Mouse (Mus musculus): ENCODE data around the gene Gemin5.
"Not testable (repeated sequence)": the region's sequence is repeated elsewhere in the genome, so short reads cannot be mapped to it uniquely, and the experiment has no call there.

The Gemin5 gene

DNA sequence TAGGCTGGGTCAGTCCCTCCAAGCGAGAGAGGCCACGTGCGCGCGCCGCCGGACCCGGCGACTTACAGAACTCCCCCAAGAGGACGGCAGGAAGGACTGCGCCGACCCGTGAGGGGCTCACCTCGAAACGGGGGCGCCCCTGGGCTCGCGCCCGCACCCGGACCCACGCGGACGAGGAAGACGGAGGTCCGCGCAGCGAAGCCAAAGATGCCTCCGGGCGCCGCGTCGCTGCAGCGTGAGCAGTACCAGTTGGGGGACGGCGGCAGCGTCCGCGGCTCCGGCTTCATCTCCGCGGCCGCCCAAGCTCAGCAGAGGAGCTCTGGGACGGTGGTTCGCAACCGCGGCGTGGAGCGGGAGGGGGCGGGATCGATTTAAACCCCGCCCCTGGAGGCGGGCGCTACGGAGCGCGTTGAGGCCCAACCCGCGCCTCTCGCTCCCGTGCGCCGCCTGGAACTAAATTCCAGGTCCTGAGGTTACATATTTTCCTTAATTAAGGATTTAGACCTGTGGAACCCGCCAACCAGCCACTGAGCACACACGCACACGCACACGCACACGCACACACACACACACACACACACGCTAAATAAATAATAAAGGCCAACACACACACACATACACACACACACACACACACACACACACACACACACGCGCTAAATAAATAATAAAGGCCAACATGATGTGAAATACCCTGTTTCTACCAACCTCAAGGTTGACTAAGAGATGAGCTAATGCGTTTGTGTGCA is at the start of gene Gemin5:
Gene Gemin5 (minus strand): TSS at position 373 of the 749 bp plus-strand sequence.
- DNase-seq (ENCODE audit: low read depth, low spot score) = peak; percentile 76

DNA sequence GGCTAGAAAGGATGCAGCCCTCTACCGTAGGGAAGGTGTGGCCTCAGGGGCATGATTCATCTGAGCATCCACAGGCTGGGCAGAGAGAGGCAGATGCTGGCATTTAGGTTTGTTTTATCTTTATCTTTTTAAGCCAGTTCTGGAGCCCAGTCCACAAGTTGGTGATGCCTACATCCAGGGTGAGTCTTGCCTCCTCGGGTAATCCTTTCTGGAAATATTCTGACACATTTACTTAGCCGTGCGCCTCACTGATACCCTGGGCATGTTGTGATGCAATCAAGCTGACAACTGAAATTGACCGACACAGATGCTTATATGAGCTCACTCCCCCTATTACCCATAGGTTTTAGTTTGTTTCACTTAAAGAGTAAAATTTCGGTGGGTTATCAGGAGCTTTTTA is 48.5 kb upstream of the Gemin5 start:
- peak; percentile 84 for DNase-seq (ENCODE audit: low read depth, low spot score)

DNA sequence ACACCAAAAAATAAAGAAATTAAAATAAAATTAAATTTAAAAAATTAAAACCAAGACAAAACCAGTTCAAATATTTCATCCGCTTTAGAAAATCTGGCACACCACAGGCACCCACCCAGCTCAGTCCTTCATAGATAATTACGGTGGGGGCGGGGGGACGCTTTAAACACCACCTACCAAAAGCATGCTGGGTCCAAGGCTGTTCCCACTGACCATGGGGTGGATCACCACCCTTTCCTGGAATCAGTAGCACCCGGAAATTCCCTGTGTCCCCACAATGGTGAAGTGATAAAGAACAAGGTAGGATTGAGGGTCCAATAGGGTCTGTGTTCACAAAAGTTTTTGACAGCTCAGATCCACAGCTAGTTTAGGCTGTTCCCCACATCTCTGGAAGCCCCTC is 47.5 kb upstream of the Gemin5 start:
- DNase-seq (ENCODE audit: low read depth, low spot score) = peak; percentile 56

DNA sequence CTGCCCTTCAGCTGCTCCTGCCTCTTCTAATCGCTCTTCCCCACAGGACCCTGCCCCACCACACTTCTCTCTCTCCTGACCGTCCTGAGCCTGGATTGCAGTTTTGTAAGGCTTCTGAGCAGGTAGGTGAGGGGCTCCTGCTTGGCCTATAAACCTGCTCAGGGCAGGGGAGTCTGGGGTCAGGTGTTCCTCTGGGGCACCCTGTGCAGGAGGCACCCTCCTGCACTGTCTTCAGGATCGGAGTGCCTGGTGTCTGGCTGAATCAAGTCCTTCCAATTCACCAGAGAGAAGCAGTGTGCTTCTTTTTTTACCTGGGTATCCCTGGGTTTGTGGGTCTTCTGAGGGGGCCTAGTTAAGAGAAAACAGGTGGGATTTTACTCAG is 46.7 kb upstream of the Gemin5 start:
- DNase-seq (ENCODE audit: low read depth, low spot score) = not testable (repeated sequence)

DNA sequence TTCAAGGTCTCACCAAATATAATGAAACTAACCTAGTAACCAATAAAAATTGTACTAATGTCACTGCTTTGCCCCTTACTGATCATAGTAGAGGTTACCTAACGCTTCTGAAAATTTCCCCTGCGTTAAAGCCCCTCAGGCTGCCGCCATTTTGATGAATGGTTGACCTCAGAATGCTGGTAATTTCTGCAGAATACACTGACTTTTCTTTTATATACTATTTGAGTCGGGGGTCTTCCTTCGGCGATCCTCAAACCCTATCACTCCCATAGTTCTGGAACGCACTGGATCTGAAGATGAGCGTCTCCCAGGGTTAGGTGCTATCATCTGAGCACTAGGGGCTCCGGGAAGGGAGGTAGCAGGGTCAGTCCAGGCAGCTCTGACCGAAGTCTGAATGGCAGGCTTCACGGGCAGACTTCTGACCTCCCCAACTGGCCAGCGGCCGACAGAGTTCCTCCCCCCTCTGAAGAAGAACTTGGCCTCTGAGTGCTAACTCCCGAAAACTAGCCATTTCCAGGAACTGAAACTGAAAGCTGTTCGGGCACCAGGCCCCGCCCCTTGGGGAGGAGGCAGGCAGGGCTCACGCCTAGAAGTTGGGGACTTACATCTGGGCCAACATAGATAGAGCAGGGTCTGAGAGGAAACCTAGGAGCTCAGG is 46.2 kb upstream of the Gemin5 start:
- peak; percentile 93 for DNase-seq (ENCODE audit: low read depth, low spot score)

DNA sequence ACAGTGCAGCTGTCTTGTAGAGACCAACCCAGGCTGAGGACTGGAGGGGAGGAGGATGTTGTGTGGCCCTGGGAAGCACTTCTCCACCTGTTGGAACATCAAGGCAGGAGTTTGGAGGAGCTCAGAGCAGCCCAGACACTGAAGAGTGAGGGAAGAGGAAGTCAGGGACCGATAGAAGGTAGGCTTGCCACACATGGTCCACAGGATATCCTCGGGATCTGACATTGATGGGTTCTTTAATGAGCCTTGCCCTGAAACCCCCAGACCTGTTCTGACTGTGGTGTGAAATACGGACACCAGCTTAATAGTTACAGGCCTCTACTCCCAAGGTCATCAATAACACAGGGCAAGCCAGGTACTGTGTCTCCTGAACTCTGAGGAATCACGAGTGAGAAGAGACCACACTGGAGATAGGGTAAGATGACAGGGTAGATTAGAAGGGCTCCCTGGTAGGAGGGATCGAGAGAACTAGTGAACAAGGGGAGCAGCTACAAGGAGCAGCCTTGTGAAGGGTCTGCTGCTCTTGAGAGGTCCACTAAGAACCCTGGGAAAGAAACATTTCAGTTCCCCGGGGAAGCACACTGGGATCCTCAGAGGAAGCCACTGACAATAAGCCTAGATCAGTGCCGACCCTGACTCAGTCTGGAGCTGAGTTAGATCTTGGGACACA is 45.5 kb upstream of the Gemin5 start:
- no peak for DNase-seq (ENCODE audit: low read depth, low spot score)

DNA sequence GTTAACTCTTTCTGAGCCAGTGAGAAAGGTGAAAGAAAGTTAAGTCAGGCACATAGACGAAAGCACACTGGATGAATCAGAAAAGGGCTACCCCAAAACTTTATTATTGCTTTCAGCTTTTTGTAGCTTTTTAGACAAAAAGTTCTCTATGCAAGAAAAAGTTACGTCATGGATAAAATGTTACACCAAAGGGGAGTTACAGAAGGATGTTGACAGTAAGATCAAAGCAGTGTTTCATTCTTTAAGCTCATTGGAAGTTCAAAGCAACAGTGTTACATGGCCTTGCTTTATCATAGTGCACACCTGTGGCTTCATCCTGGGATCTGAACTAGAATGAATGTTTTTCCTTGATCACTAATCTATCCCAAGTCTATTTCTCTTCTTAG is 43.3 kb upstream of the Gemin5 start:
- DNase-seq (ENCODE audit: low read depth, low spot score) = no peak

DNA sequence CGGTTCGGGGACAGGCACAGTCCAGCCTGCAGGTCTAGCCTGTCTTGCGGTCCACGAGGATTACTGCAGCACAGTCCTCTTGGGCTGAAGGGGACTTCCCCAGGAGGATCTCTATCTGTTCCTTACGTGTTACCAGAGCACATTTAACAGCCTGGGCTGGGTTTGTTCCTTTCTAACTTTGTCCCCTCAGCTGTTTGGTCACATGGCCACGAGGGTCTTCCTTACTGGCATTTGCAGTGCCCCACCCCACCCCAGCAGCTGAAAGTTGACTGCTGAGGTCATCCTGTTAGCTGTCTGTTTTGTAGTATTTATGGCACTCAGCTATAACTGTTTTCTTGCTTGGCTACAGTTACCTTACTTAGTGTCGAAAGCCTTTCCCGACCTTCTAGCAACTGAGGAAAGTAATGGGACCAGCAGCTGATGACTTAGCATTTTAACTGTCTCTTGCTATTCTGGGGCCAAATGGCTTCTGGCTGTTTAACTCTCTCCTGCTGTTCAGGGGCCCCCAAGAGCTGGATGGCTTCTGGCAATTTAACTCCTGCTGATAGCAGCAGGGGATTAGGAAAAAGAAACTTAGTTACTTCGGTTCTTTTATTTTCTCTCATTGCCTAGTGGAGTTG is 42.8 kb upstream of the Gemin5 start:
- DNase-seq (ENCODE audit: low read depth, low spot score) = no peak

DNA sequence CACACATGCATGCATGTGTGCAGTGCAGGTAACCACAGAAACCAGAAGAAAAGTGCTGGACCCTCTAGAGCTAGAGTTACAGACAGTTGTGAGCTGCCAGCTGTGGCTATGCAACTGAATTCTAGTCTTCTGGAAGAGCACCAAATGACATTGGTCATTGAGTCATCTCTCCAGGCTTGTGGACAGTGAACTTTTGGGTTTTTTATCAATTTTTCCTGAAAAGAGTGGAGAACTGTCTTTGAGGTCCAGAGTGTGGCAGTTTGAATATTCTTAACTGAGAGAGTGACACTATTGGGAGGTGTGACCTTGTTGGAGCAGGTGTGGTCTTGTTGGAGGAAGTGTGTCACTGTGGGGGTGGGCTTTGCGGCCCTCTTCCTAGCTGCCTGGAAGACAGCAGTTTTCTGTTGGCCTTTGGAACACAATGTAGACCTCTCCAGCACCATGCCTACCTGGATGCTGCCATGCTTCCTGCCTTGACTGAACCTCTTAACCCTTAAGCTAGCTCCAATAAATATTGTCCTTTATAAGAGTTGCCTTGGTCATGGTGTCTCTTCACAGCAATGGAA is 42.1 kb upstream of the Gemin5 start:
- DNase-seq (ENCODE audit: low read depth, low spot score) = no peak

DNA sequence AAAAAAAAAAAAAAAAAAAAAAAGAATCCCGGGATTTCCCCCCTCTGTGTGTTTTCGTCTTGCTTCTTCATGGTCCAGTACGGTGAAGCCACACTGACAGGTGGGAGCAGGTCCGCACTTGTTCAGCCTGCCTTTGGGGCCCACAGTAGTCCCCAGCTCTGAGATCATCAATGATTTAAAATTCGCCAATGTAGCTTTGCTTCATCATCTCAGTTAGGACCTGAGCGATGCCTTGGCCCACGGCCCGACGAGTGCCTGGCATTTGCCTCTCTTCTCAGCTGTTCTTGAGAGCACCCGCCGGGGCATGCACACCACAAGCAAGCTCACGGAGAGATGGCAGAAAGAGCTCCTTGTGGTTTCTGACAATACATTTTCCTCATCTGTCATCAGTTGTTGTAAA is 32.7 kb upstream of the Gemin5 start:
- DNase-seq (ENCODE audit: low read depth, low spot score) = no peak

DNA sequence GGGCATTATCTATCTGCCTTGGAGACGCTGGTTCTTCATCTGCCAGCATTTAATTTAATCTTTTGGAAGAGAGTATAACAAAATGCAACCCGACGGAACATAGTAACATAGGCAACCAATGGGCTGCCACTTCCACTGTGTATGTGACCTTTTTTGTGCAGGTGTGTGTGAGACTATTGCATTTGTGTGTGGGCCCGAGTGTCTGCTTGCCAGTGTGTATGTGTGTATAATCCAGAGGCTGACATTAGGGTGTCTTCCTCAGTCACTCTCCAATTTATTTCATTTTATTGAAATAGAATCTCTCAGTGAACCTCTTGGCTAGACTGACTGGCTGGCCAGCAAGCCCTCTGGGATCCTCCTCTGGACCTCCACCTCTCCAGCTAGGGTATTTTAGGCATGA is 31.9 kb upstream of the Gemin5 start:
- no peak for DNase-seq (ENCODE audit: low read depth, low spot score)

DNA sequence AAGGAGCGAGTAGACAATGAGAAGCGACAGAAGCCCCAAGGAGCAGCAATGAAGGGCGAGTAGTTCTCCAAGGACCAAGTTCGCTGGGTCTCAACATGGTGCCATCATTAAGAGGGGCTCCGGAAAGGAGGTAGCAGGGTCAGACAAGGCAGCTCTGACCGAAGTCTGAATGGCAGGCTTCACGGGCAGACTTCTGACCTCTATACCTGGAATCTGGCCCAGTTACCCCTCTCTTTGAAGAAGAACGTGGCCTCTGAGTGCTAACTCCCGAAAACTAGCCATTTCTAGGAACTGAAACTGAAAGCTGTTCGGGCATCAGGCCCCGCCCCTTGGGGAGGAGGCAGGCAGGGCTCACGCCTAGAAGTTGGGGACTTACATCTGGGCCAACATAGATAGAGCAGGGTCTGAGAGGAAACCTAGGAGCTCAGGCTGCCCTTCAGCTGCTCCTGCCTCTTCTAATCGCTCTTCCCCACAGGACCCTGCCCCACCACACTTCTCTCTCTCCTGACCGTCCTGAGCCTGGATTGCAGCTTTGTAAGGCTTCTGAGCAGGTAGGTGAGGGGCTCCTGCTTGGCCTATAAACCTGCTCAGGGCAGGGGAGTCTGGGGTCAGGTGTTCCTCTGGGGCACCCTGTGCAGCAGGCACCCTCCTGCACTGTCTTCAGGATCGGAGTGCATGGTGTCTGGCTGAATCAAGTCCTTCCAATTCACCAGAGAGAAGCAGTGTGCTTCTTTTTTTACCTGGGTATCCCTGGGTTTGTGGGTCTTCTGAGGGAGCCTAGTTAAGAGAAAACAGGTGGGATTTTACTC is 31.1 kb upstream of the Gemin5 start, which contains the start of the genes Igtp and Irgm2:
Gene Igtp (plus strand): TSS at position 328 of the 809 bp plus-strand sequence.
Gene Irgm2 (plus strand): TSS at position 390 of the 809 bp plus-strand sequence.
- DNase-seq (ENCODE audit: low read depth, low spot score) = not testable (repeated sequence)

DNA sequence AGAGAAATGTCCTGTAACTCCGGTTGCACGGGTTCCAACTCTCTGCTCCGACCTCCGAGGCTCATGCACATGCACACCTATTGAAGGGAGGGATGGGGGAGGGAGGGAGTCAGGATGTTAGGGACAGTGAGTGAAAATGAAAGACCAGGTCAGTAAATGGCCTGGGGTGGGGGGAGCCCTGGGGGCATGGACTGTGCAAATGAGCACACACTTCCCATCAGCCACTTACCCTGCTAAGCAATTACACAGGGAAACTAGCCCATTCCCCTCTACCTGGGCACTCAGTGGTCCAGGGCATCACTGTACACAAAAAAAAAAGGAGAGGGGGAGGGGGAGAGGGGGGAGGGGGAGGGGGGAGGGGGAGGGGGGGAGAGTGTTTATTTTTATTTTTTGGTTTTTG is 30.3 kb upstream of the Gemin5 start:
- no peak for DNase-seq (ENCODE audit: low read depth, low spot score)

DNA sequence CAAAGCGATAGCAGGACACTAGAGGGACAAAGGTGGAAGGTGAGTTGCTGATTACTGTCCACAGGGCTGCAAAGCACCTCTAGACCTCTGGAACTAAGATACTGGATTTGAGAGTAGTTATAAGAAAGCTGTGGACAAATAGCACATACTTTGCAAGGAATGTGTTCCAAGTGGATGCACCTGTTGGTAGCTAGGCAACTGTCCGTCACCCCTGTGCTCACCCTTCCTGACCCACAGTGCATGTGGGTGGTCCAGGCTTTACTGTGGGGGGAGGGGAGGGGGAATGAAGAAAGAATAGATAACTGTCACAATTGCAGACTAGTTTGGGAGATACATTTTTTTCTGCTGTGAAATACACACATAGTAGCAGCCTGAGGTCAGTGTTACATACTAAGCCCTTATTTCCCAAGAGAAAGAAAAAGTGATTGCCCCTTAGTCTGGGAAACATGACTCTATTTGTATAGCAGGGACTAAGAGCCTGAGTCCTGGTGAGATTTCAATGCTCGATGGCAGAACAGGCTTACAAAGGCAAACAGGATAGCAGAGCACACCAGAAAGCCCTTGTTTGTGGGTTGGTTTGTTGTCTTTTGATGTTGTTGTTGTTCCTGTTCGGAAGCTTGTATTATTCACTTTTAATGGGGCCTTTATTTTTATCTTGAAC is 25.7 kb upstream of the Gemin5 start:
- DNase-seq (ENCODE audit: low read depth, low spot score) = no peak

DNA sequence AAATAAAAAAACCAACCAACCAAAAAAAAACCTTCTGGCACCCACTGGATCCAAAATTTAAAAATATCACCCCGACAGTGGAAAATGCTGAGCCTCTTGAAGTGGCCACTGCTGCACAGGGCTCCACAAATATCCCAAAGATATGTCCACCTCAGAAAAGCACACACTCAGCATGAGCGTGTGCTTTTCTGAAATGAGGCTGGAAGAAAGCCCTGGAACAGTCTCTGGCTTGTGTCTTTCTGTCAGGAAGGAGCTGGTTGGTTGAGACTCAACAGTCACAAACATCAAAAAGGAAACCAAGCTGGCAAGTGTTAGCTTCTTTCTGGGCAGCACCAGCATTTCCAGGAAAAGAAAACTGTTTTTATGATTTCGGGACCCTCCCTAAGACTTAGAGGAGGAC is 25.0 kb upstream of the Gemin5 start:
- DNase-seq (ENCODE audit: low read depth, low spot score) = no peak

DNA sequence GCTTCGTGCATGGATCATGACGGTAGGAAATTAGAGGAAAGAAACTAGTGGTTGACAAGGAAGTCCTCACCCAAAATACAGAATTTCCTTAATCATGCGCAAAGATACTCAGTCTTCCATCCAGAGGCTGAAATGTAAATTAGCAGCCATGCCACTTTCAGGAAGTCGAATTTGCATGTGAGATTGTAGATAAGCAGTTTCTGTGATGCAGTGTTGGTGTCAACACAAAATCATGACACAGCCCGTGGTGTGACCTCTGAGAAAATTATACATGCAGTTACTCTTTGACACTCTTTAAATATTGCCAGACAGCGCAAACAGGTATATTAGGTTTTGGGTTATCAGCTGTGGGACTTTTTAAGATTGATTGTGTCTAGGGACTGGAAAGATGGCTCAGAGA is 21.3 kb upstream of the Gemin5 start:
- no peak for DNase-seq (ENCODE audit: low read depth, low spot score)

DNA sequence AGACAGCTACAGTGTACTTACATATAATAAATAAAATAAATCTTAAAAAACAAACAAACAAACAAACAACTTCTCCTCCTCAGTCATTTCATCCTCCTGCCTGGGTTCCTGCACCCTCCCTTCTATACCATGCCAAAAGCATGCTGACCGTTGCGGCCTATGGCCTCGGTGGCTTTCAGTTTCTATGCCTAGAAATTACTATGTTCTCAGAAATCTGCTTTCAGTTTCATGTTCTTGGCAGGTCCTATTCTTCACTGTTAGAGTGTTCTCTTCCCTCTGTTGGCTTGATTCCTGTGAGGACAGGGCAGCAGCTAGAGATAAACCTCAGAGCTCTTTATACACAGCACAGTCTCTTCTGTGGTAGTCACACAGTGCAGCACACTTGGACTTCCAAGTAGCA is 15.2 kb upstream of the Gemin5 start:
- DNase-seq (ENCODE audit: low read depth, low spot score) = no peak

DNA sequence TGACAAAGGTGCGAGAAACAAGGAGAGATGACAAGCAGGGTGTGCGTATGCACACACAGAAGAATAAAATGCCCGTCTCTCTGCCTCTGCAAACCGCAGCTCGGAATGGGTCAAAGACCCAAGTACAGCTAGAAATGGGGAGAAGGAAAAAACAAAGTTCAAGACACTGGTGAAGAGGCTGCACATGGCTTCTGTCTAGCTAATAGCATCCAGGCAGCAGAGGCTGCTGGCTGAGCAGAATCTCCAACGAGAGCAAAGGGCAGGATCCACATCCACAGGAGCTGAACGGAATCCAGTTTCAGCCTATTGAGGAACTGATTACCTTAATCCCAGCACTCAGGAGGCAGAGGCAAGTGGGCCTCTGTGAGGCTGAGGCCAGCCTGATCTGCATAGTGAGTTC is 12.4 kb upstream of the Gemin5 start:
- DNase-seq (ENCODE audit: low read depth, low spot score) = no peak

DNA sequence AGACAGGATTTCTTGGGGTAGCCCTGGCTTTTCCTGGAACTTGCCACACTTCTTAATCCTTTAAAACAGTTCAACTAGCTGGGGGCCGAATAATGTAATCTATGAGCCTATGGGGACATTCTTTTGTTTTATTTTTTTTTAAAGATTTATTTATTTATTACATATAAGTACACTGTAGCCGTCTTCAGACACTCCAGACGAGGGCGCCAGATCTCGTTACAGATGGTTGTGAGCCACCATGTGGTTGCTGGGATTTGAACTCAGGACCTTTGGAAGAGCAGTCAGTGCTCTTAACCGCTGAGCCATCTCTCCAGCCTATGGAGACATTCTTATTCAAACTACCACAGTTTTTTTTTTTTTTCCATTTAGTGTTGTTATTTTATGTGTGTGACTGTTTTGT is 11.6 kb upstream of the Gemin5 start:
- not testable (repeated sequence) for DNase-seq (ENCODE audit: low read depth, low spot score)

DNA sequence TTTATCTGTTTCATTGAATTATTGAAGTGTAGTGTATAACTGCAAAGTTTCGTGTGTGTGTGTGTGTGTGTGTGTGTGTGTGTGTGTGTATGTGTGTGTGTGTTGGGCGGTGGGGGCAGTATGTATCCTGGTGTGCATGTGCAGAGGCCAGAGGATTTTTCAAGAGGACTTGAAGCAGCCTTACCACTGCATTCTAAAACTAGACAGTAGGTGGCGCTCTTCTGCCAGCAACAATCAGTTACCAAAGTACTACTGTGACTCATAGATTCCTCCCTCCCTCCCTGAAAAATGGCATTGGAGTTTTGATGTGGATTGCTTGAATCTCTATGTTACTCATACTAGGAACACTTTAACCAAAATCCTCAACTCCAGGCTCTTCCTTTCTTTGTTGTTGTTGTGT is 11.2 kb upstream of the Gemin5 start:
- DNase-seq (ENCODE audit: low read depth, low spot score) = peak; percentile 90

All from c-Kit-negative CD71-positive TER-119-positive erythroid progenitor cells, embryonic 14.5 days (primary cell).